Mouse (Mus musculus) neural tube, embryonic 11.5 days (tissue): ENCODE results near the gene Prx. TPM values are rescaled to one million over a fixed set of nuclear protein-coding genes. Genes with fewer than 3 reads are reported as not detected.

Experiments
- ATAC-seq: fragments of 200-750 bp; cut with Nextera tagmentation; 2 replicates; pipeline ENCODE4 v1.8.0; 2017; ENCODE audit warnings: moderate number of reproducible peaks, mild to moderate bottlenecking, moderate TSS enrichment, moderate library complexity; ENCODE audit not compliant: insufficient read depth, low FRiP score, low TSS enrichment
- DNase-seq: peaks from one replicate; pipeline ENCODE4 v3.0.0-alpha.2; 2015; ENCODE audit warnings: low spot score
- H3K27ac ChIP-seq: fragments of 300-500 bp; sonication (generic); 2 replicates; pipeline ENCODE4 v1.5.1; 2014; ENCODE audit warnings: low read depth, mild to moderate bottlenecking, low read length
- H3K27me3 ChIP-seq: fragments of 300-500 bp; sonication (generic); 2 replicates; pipeline ENCODE4 v1.6.1; 2014; ENCODE audit warnings: mild to moderate bottlenecking, low read length, mixed read lengths; ENCODE audit not compliant: control insufficient read depth, insufficient read depth
- H3K36me3 ChIP-seq: fragments of 300-500 bp; sonication (generic); 2 replicates; pipeline ENCODE4 v1.6.1; 2014; ENCODE audit warnings: mild to moderate bottlenecking, low read length, moderate library complexity, mixed read lengths; ENCODE audit not compliant: control insufficient read depth, insufficient read depth
- H3K4me1 ChIP-seq: fragments of 300-500 bp; sonication (generic); 2 replicates; pipeline ENCODE4 v1.6.1; 2014; ENCODE audit warnings: low read length, mixed read lengths; ENCODE audit not compliant: control insufficient read depth, insufficient read depth
- H3K4me2 ChIP-seq: fragments of 300-500 bp; sonication (generic); 2 replicates; pipeline ENCODE4 v1.6.1; 2014; ENCODE audit warnings: low read depth, mild to moderate bottlenecking, moderate library complexity
- H3K4me3 ChIP-seq: fragments of 300-500 bp; sonication (generic); 2 replicates; pipeline ENCODE4 v1.5.1; 2014; ENCODE audit warnings: low read depth, low read length
- H3K9ac ChIP-seq: fragments of 300-500 bp; sonication (generic); 2 replicates; pipeline ENCODE4 v1.6.1; 2014; ENCODE audit warnings: mild to moderate bottlenecking, low read length
- H3K9me3 ChIP-seq: fragments of 300-500 bp; sonication (generic); 2 replicates; pipeline ENCODE4 v1.6.1; 2016; ENCODE audit warnings: low read length; ENCODE audit not compliant: control insufficient read depth
- WGBS: fragments of 180-500 bp; shearing (Covaris S2); extraction: QIAGEN DNeasy Blood & Tissue Kit; methylation state at CpG from one replicate; pipeline ENCODE4 v1.1.7; 2014; 5-methylcytosine and 5-hydroxymethylcytosine counted together
- polyA plus RNA-seq: library from polyadenylated mRNA; unstranded; fragments of >200 nt; fragmentation: Nextera tagmentation; extraction: Ambion mirVana; gene quantifications from 2 replicates; pipeline ENCODE4 v1.2.1, GENCODE M21; 2014

The Prx gene
- polyA plus RNA-seq, 1 experiment from 2014 or later = 0.99 TPM

- Histone ChIP-seq H3K27ac (no peak overlapping the region), H3K4me1 (no peaks in the 10 kb centered on the region), H3K27me3 (no peaks in the 10 kb centered on the region), H3K36me3 (no peaks in the 10 kb centered on the region; the same call in 1 of the 2 replicates), H3K4me2 (no peak overlapping the region), H3K4me3 (no peak overlapping the region), H3K9ac (no peak overlapping the region), H3K9me3 (no peaks in the 10 kb centered on the region)
- WGBS = 91% methylated on average over 12 of the region's 12 CpGs
- no peak for DNase-seq
- no peak for ATAC-seq
These were observed 45.7 kb downstream of the Prx start for GRCm38 (mm10) chr7:27544675-27545370.

- 86% methylated on average over 6 of the region's 6 CpGs for WGBS
- H3K27me3 ChIP-seq = no peaks in the 10 kb centered on the region
- no peak overlapping the region for H3K27ac ChIP-seq
- no peaks in the 10 kb centered on the region for H3K9me3 ChIP-seq
- DNase-seq (no peak), ATAC-seq (no peak)
- H3K4me1 ChIP-seq = no peaks in the 10 kb centered on the region; the same call in 1 of the 2 replicates
- no peak overlapping the region for H3K4me2 ChIP-seq
- H3K9ac ChIP-seq = no peak overlapping the region
- H3K4me3 ChIP-seq = no peak overlapping the region
- no peaks in the 10 kb centered on the region for H3K36me3 ChIP-seq
These were observed 50.5 kb downstream of the Prx start for GRCm38 (mm10) chr7:27549597-27549996.

GRCm38 (mm10) chr7:27552070-27552469, 52.9 kb downstream of the Prx start:
- H3K9me3 ChIP-seq = no peaks in the 10 kb centered on the region
- WGBS = 56% methylated on average over 5 of the region's 5 CpGs
- no peak overlapping the region for H3K9ac ChIP-seq

GRCm38 (mm10) chr7:27552931-27553513, 53.9 kb downstream of the Prx start, which contains the start of the genes Pld3 and 2310022A10Rik:
Gene Pld3, minus strand, starts transcription at chr7:27553218.
Gene 2310022A10Rik, plus strand, starts transcription at chr7:27553233.
- Histone ChIP-seq H3K9me3 (no peaks in the 10 kb centered on the region), H3K4me1 (no peaks in the 10 kb centered on the region; the same call in 1 of the 2 replicates), H3K9ac (peak within 1 kb of the TSS; percentile 62), H3K27ac (no peak within 1 kb of the TSS), H3K27me3 (no peaks in the 10 kb centered on the region), H3K36me3 (no peaks in the 10 kb centered on the region), H3K4me3 (peak within 1 kb of the TSS; percentile 71), H3K4me2 (peak within 1 kb of the TSS; percentile 72)
- DNase-seq (peak; percentile 92), ATAC-seq (peak; percentile 99)
- WGBS = under 1% methylated on average over 39 of the region's 41 CpGs

More at GRCm38 (mm10) chr7:27552070-27552469, 52.9 kb downstream of the Prx start:
- Histone ChIP-seq H3K4me1 (no peaks in the 10 kb centered on the region; the same call in 1 of the 2 replicates), H3K36me3 (no peaks in the 10 kb centered on the region), H3K4me3 (peak overlapping the region; percentile 71), H3K4me2 (peak overlapping the region; percentile 72), H3K27me3 (no peaks in the 10 kb centered on the region), H3K27ac (no peak overlapping the region)
- ATAC-seq = no peak
- no peak for DNase-seq

- 80% methylated on average over 8 of the region's 8 CpGs for WGBS
- 0 out of 2 replicates have a peak, but pooled peaks cover 10% of the 10 kb centered on the region for H3K36me3 ChIP-seq
- no peaks in the 10 kb centered on the region for H3K27me3 ChIP-seq
- H3K9ac ChIP-seq = no peak overlapping the region
- no peak overlapping the region for H3K4me3 ChIP-seq
- ATAC-seq = no peak
- DNase-seq = no peak
- H3K4me1 ChIP-seq = no peaks in the 10 kb centered on the region
- no peaks in the 10 kb centered on the region for H3K9me3 ChIP-seq
- no peak overlapping the region for H3K4me2 ChIP-seq
- no peak overlapping the region for H3K27ac ChIP-seq
These were observed 61.3 kb downstream of the Prx start for GRCm38 (mm10) chr7:27560291-27560887.

GRCm38 (mm10) chr7:27560978-27561377, 61.9 kb downstream of the Prx start:
- Histone ChIP-seq H3K4me1 (no peaks in the 10 kb centered on the region), H3K27me3 (no peaks in the 10 kb centered on the region), H3K27ac (no peak overlapping the region), H3K9ac (no peak overlapping the region), H3K4me2 (no peak overlapping the region), H3K4me3 (no peak overlapping the region), H3K9me3 (no peaks in the 10 kb centered on the region), H3K36me3 (0 out of 2 replicates have a peak, but pooled peaks cover 10% of the 10 kb centered on the region)
- DNase-seq (no peak), ATAC-seq (no peak)
- WGBS = 90% methylated on average over 1 of the region's 1 CpGs

Other genes with a start within 250 kb of the Prx start
- 21.6 and 21.7 TPM in 2 replicates for gene Numbl, start 240.9 kb upstream of the Prx start, polyA plus RNA-seq
- gene Ltbp4, start 161.6 kb upstream of the Prx start, polyA plus RNA-seq = 7.0 and 8.0 TPM in 2 replicates
- 52.8 and 55.2 TPM in 2 replicates for gene Shkbp1, start 143.3 kb upstream of the Prx start, polyA plus RNA-seq
- gene Gm20479, start 141.9 kb upstream of the Prx start, polyA plus RNA-seq = not detected in 2 replicates
- gene Sptbn4, start 51.6 kb upstream of the Prx start, polyA plus RNA-seq = 0.23 and 0.34 TPM in 2 replicates
- 34.3 and 34.5 TPM in 2 replicates for gene Blvrb, start 51.3 kb upstream of the Prx start, polyA plus RNA-seq
- 22.8 and 24.0 TPM in 2 replicates for gene Sertad3, start 25.6 kb upstream of the Prx start, polyA plus RNA-seq
- gene Sertad1, start 12.4 kb upstream of the Prx start, polyA plus RNA-seq = 17.0 and 18.4 TPM in 2 replicates
- 0.30 and 0.50 TPM in 2 replicates for gene Hipk4, start 23.9 kb downstream of the Prx start, polyA plus RNA-seq
- gene Pld3, start 53.9 kb downstream of the Prx start, polyA plus RNA-seq = 72.0 and 73.9 TPM in 2 replicates
- gene 2310022A10Rik, start 53.9 kb downstream of the Prx start, polyA plus RNA-seq = 28.4 and 28.9 TPM in 2 replicates
- gene Akt2, start 92.2 kb downstream of the Prx start, polyA plus RNA-seq = 72.0 and 72.9 TPM in 2 replicates
- gene Ttc9b, start 154.6 kb downstream of the Prx start, polyA plus RNA-seq = 10.2 and 11.2 TPM in 2 replicates
- 9.0 and 12.5 TPM in 2 replicates for gene Map3k10, start 175.3 kb downstream of the Prx start, polyA plus RNA-seq
- gene Zfp607b, start 190.0 kb downstream of the Prx start, polyA plus RNA-seq = 5.0 and 6.1 TPM in 2 replicates
- 83.7 and 84.7 TPM in 2 replicates for gene Zfp60, start 232.1 kb downstream of the Prx start, polyA plus RNA-seq